Mouse (Mus musculus) left cerebral cortex, adult 18-20 months (tissue): ENCODE results near the gene H2al1d. TPM values are rescaled to one million over a fixed set of nuclear protein-coding genes. Genes with fewer than 3 reads are reported as not detected.
"Not testable (repeated sequence)": the region's sequence is repeated elsewhere in the genome, so short reads cannot be mapped to it uniquely, and the experiment has no call there.

Source experiments
- DNase-seq, 2 experiments: peaks; one replicate each; pipeline ENCODE4 v3.0.0; 2021 to 2022; ENCODE audit warnings: low spot score in 2 of 2, mixed read lengths in 1 of 2
- long read RNA-seq, 2 experiments: library from polyadenylated mRNA; stranded (forward); transcript quantifications; one replicate each; pipeline ENCODE4 v2.0.0; 2021
- total RNA-seq, 2 experiments: library from RNA; stranded (reverse); gene quantifications; 2 replicates each; pipeline ENCODE4 v1.2.3; 2021

H2al1d gene
- total RNA-seq, result not detected
- long read RNA-seq, experiment 1, result 0 reads
- long read RNA-seq, experiment 2, result 0 reads

DNA sequence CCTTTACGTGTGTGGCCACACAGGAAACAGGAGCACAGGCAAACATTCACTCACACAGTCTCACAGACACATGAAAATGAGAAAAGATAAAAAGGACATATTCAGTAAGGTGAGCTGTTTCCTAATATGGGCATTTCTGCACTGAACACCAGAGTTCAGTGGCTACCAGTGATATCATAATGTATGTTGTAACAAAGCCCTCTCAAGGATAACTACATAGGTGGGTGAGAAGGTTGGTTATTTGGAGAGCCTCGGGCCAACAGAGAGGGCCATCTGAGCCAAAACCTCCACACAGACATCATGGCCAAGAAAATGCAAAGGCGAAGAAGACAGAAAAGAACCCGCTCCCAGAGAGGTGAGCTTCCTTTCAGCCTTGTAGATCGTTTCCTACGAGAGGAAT lies at the start of gene H2al1d:
Gene H2al1d, plus strand, starts transcription at position 301 of the 400 bp plus-strand sequence.
- DNase-seq, result not testable (repeated sequence)

DNA sequence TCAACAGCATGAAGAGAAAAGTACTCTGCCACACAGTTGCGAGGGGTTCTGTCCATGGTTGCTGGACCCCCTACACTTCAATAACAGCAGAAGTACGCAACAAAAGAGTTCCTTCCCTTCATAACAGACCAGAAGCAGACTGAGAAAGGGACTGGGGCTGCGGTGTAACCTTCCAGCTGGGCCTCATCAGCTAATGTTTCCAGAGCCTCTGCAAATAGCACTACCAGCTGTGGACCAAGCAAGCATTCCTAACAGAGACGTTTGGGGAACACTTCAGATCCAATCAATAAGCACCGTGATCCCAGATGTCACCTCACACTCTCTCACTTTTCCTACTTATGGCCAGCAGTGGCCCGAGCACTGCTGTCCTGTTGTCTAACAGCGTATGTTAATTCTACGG lies 43.7 kb upstream of the H2al1d start:
- no peak for DNase-seq

DNA sequence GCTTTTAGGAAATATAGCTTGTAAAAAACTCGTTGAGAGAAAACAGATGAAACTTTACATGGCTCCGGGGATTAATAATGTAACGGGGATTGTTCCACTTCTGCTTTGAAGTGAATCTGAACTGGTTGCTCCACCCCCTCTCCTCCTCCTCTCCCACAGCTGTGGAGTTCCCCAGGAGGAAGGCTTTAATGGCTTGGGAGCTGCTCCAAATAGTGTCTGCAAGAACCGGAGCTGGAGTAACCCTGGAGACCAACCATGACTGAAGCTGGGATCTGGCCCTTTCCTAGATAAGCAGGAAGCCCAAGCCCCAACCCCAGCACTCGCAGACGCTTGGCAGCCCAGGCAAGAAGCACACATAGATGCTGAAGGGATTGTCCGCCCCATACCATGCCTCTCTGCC lies 40.8 kb upstream of the H2al1d start:
- no peak for DNase-seq

DNA sequence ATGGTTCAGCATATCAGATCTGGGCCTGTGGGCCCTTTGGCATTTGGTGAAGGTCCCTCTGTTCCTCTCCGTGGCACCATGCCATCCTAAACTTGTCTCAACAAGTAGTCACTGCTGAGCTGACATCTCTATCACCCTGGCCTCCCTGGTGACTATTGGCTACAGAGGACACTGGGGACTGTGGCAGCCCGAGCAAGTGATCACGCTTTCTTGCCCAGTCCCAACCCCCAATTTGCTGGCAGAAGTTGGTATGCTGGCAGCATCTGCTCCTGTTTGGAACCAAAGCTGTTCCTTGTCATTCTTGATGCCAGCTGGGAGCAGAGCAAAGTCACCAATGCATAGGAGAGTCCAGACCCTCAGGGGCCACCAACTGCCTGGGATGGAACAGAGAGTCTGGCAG lies 39.5 kb upstream of the H2al1d start:
- no peak for DNase-seq

DNA sequence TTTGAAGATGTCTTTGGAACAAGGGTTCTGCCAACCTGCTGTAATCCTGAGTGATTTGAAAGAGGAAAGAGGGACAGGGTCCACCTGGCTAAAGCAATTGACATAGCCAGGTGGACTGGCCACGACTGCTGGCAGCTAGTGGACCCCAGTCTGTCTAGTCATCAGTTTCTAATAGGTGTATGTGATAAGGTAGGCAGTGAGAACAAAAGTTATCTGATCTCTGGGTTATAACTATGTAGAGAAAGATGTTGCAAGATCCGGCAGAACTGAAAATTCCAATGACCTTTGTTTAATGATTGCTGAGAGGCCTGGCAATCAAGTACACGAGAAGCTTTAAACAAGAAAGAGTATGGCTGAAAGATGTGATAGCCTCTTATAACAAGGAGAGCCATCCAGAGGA lies 35.4 kb upstream of the H2al1d start:
- no peak for DNase-seq

DNA sequence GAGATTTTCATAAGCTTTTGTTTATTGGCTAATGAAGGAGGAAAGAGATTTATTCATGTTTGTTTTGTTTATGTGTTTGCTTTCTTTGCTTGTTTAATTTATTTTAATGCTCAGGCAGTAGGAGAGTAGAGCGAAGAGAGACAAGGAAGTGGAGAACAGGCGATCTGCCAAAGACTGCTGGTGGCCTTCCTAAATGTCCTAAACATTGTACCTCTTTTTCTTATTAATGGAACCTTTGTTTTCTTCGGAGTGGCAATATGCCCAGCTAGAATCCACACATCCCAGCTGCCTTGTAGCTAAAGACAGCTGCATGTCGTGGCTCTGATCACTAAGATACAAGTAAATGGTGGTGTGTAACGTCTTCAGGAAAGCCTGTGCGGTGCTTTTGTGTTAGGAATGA lies 31.5 kb upstream of the H2al1d start:
- DNase-seq, result no peak

DNA sequence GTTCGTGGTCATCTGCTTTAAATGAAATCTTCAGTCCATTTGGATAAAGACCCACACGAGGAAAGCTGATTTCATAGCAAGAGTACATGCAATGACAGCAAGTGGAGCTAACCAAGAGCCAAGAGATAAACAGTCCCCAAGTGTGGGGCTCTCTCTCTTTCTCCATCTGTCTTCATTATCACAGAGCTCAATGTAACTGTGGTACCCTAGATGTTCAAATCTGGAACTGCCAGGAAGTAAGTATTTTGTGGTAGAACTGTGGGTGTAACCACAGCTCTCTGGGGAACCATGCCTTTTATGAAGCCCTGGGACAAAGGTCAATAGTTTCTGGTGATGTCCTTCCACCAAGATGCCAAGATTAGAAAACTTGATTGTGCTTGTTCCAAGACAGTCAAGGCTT lies 27.9 kb upstream of the H2al1d start:
- no peak for DNase-seq

DNA sequence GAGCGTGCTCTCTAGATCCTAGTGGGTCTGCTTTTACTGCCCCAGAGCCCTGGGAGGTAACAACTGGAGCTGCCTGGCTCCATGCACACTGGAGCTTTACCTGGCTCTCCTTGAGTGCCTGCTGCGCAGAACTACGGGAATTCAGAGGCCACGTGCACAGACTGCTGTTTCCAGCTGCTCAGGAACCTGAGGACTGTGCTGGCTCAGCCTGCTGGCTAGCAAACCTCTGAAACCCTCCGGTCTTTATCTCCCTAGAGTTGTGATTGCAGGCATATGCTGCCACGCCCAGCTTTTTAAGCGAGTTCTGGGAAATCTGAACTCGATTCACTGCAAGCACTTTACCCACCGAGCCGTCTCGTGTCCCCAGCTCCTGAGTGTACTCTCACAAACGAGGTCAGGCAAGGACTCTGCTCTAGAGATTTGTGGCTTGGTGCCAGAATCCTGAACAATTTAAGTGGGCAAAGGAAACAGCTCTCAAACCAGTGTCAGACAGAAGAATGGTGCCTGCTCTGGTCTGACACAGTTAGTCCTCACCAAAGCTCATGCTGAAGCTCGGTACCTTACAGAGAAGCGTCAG lies 20.2 kb upstream of the H2al1d start:
- no peak for DNase-seq

DNA sequence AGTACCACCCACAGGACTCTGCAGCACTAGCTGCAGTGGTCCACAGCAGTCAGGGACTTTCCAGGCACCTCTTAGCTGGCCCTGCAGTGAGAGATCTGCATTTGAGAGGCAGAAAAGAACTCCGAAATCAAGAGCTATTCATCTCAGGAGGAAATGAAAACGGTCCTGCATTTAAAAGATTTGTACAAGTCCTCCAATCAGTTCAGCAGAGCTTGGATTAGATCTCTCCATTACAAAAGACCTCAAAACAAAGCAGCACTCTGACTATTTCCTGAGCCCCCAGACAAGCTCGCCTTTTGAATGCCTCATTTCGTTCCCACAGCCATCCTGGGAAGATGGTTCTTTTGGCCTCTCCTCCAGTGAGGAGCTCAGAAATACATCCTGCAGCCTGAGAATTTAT lies 19.4 kb upstream of the H2al1d start:
- DNase-seq, result no peak

DNA sequence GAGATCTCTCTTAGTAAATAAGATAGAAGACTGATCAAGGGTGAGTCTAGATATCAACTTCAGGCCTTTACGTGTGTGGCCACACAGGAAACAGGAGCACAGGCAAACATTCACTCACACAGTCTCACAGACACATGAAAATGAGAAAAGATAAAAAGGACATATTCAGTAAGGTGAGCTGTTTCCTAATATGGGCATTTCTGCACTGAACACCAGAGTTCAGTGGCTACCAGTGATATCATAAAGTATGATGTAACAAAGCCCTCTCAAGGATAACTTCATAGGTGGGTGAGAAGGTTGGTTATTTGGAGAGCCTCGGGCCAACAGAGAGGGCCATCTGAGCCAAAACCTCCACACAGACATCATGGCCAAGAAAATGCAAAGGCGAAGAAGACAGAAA lies 9.7 kb upstream of the H2al1d start, which contains the start of gene H2al1a:
Gene H2al1a, plus strand, starts transcription at position 301 of the 400 bp plus-strand sequence.
- not testable (repeated sequence) for DNase-seq

DNA sequence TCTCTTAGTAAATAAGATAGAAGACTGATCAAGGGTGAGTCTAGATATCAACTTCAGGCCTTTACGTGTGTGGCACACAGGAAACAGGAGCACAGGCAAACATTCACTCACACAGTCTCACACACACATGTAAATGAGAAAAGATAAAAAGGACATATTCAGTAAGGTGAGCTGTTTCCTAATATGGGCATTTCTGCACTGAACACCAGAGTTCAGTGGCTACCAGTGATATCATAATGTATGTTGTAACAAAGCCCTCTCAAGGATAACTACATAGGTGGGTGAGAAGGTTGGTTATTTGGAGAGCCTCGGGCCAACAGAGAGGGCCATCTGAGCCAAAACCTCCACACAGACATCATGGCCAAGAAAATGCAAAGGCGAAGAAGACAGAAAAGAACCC lies 6.5 kb upstream of the H2al1d start, which contains the start of gene H2al1b:
Gene H2al1b, plus strand, starts transcription at position 301 of the 400 bp plus-strand sequence.
- DNase-seq, result not testable (repeated sequence)

DNA sequence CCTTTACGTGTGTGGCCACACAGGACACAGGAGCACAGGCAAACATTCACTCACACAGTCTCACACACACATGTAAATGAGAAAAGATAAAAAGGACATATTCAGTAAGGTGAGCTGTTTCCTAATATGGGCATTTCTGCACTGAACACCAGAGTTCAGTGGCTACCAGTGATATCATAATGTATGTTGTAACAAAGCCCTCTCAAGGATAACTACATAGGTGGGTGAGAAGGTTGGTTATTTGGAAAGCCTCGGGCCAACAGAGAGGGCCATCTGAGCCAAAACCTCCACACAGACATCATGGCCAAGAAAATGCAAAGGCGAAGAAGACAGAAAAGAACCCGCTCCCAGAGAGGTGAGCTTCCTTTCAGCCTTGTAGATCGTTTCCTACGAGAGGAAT lies 3.3 kb upstream of the H2al1d start, which contains the start of gene H2al1c:
Gene H2al1c, plus strand, starts transcription at position 301 of the 400 bp plus-strand sequence.
- DNase-seq, result not testable (repeated sequence)

DNA sequence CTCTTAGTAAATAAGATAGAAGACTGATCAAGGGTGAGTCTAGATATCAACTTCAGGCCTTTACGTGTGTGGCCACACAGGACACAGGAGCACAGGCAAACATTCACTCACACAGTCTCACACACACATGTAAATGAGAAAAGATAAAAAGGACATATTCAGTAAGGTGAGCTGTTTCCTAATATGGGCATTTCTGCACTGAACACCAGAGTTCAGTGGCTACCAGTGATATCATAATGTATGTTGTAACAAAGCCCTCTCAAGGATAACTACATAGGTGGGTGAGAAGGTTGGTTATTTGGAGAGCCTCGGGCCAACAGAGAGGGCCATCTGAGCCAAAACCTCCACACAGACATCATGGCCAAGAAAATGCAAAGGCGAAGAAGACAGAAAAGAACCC lies 3.0 kb downstream of the H2al1d start, which contains the start of gene H2al1e:
Gene H2al1e, plus strand, starts transcription at position 301 of the 400 bp plus-strand sequence.
- DNase-seq, result not testable (repeated sequence)

DNA sequence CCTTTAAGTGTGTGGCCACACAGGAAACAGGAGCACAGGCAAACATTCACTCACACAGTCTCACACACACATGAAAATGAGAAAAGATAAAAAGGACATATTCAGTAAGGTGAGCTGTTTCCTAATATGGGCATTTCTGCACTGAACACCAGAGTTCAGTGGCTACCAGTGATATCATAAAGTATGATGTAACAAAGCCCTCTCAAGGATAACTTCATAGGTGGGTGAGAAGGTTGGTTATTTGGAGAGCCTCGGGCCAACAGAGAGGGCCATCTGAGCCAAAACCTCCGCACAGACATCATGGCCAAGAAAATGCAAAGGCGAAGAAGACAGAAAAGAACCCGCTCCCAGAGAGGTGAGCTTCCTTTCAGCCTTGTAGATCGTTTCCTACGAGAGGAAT lies 6.2 kb downstream of the H2al1d start, which contains the start of gene H2al1f:
Gene H2al1f, plus strand, starts transcription at position 301 of the 400 bp plus-strand sequence.
- DNase-seq, result not testable (repeated sequence)

DNA sequence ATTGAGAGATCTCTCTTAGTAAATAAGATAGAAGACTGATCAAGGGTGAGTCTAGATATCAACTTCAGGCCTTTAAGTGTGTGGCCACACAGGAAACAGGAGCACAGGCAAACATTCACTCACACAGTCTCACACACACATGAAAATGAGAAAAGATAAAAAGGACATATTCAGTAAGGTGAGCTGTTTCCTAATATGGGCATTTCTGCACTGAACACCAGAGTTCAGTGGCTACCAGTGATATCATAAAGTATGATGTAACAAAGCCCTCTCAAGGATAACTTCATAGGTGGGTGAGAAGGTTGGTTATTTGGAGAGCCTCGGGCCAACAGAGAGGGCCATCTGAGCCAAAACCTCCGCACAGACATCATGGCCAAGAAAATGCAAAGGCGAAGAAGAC lies 9.3 kb downstream of the H2al1d start, which contains the start of gene H2al1g:
Gene H2al1g, plus strand, starts transcription at position 301 of the 400 bp plus-strand sequence.
- not testable (repeated sequence) for DNase-seq

DNA sequence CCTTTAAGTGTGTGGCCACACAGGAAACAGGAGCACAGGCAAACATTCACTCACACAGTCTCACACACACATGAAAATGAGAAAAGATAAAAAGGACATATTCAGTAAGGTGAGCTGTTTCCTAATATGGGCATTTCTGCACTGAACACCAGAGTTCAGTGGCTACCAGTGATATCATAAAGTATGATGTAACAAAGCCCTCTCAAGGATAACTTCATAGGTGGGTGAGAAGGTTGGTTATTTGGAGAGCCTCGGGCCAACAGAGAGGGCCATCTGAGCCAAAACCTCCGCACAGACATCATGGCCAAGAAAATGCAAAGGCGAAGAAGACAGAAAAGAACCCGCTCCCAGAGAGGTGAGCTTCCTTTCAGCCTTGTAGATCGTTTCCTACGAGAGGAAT lies 12.6 kb downstream of the H2al1d start, which contains the start of gene H2al1h:
Gene H2al1h, plus strand, starts transcription at position 301 of the 400 bp plus-strand sequence.
- not testable (repeated sequence) for DNase-seq

DNA sequence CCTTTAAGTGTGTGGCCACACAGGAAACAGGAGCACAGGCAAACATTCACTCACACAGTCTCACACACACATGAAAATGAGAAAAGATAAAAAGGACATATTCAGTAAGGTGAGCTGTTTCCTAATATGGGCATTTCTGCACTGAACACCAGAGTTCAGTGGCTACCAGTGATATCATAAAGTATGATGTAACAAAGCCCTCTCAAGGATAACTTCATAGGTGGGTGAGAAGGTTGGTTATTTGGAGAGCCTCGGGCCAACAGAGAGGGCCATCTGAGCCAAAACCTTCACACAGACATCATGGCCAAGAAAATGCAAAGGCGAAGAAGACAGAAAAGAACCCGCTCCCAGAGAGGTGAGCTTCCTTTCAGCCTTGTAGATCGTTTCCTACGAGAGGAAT lies 15.7 kb downstream of the H2al1d start, which contains the start of gene H2al1i:
Gene H2al1i, plus strand, starts transcription at position 301 of the 400 bp plus-strand sequence.
- DNase-seq, result not testable (repeated sequence)

DNA sequence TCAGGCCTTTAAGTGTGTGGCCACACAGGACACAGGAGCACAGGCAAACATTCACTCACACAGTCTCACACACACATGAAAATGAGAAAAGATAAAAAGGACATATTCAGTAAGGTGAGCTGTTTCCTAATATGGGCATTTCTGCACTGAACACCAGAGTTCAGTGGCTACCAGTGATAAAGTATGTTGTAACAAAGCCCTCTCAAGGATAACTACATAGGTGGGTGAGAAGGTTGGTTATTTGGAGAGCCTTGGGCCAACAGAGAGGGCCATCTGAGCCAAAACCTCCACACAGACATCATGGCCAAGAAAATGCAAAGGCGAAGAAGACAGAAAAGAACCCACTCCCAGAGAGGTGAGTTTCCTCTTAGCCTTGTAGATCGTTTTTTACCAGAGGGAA lies 18.9 kb downstream of the H2al1d start, which contains the start of gene H2al1j:
Gene H2al1j, plus strand, starts transcription at position 301 of the 400 bp plus-strand sequence.
- DNase-seq, result not testable (repeated sequence)

DNA sequence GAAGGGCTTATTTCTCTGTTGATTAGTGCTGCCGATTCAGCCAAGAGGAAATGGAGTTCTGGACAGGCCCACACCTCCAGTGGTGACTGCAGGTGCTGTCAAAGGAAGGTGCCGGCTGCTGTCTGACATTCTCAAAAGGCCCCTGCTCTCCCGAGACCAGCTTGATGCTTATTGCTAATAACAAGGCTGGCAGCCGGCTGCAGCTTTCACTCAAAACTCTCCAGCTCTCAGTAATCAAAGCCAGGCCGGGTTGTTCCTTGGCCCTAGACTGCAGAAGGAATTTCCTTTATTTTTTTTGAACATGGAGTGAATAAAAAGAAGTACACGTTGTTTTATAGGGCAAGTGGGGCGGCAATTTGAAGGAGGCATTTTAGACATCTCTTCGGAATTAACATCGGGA lies 37.1 kb downstream of the H2al1d start:
- no peak for DNase-seq

DNA sequence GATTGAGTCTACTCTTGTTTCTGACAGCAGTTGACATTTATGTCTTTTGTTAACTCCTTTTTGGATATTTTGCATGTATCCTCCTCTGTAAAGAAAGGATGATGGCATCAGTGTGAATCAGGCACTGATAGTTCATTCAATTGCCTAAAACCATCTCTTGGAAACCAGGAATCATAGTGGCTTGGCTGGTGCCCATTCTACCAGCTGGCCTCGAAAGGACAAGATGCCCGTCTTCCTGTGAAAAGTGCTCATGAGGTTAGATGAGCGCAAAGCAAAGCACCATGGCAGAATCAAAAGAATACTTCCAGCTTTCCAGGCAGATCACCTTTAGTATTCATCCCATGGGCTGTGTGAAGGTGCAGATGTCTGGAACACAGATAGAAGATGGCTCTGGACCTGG lies 38.1 kb downstream of the H2al1d start:
- DNase-seq, result no peak
